In the genomic region with DNA sequence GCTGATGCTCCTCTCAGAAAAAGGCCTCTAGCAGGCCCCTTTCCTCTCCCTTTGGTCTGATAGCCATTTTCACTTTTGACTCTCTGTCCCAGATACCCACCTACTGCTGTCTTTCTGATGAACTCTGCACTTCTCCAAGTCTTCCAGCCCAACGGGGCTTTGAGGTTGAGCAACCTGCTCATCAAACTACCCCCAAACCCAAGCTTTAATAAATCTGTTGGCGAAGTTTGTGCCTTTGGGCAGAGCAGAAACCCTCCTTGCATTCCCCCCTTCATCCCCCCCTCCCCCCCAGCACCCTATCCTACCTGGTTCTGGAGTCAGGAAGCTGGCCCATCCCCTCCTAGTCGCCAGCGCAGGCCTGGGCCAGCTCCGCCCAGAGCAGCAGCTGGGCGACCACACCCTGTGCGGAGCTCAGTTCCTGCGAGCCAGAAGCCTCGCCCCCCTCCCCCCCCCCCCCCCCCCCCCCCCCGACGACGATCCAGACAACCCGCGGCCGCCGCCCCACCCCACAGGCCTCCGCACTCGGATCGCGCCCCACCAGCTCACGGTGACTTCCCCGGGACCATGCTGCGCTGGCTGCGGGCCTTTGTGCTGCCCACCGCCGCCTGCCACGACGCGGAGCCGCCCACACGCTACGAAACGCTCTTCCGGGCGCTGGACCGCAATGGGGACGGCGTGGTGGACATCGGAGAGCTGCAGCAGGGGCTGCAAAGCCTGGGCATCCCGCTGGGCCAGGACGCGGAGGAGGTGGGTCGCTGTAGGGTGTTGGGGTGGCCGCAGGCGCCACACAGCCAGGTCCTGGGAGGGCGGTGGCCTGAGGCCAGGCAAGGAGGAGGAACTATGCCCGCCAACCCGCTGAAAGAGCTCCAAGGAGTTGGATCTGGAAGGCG, we compare ENCODE assay signal across 8 mouse cellular contexts. TPM values are rescaled to one million over a fixed set of nuclear protein-coding genes. Genes with fewer than 3 reads are reported as not detected.
DNase-seq lines count a peak whose midpoint lies in the region; ATAC-seq and TF ChIP-seq lines count a peak whose summit lies in the region.

A gene (plus strand): TSS at position 509 of the 890 bp plus-strand sequence.

- peaks cover 9% of the 10 kb centered on the region; the same call in 1 of the 2 replicates for H3K36me3 ChIP-seq in hindbrain, embryonic 13.5 days
- H3K36me3 ChIP-seq in limb, embryonic 11.5 days (ENCODE audit: control insufficient read depth, insufficient read depth, low read length), result no peaks in the 10 kb centered on the region
- no peaks in the 10 kb centered on the region for H3K36me3 ChIP-seq in midbrain, embryonic 11.5 days (ENCODE audit: control insufficient read depth, insufficient read depth, low read length)
- H3K36me3 ChIP-seq in small intestine, adult 2 months (ENCODE audit: control insufficient read depth, insufficient read depth, low read length), result peaks cover 4% of the 10 kb centered on the region; the same call in 1 of the 2 replicates

- peak; percentile 70 for ATAC-seq in frontal cortex, adult (ENCODE audit: low TSS enrichment)
- peak; percentile 88 for ATAC-seq in hindbrain, embryonic 13.5 days (ENCODE audit: low FRiP score)
- peak; percentile 91 for ATAC-seq in limb, embryonic 11.5 days (ENCODE audit: insufficient number of reproducible peaks, low FRiP score, low TSS enrichment, low read depth)
- peak; percentile 96 for ATAC-seq in midbrain, embryonic 11.5 days (ENCODE audit: low FRiP score)

- 2% methylated on average over 34 of the region's 49 CpGs for WGBS in hindbrain, embryonic 13.5 days
- WGBS in limb, embryonic 11.5 days, result 1% methylated on average over 35 of the region's 49 CpGs
- WGBS in midbrain, embryonic 11.5 days, result 2% methylated on average over 32 of the region's 49 CpGs
- 1% methylated on average over 44 of the region's 49 CpGs for whole genome bisulfite sequencing in small intestine, adult 2 months

- peak within 1 kb of the TSS; percentile 86 for H3K4me2 ChIP-seq in hindbrain, embryonic 13.5 days
- H3K4me2 ChIP-seq in limb, embryonic 11.5 days (ENCODE audit: low read depth, severe bottlenecking), result peak within 1 kb of the TSS; percentile 65
- H3K4me2 ChIP-seq in midbrain, embryonic 11.5 days, result peak within 1 kb of the TSS; percentile 71

- H3K9ac ChIP-seq in hindbrain, embryonic 13.5 days, result peak within 1 kb of the TSS; percentile 94
- H3K9ac ChIP-seq in limb, embryonic 11.5 days (ENCODE audit: low read length), result peak within 1 kb of the TSS; percentile 97
- peak within 1 kb of the TSS; percentile 98 for H3K9ac ChIP-seq in midbrain, embryonic 11.5 days (ENCODE audit: low read length)

- TF ChIP-seq CTCF in small intestine, adult 2 months (IDR thresholded peaks at IDR 0.05; ENCODE audit: extremely low read depth, insufficient read length, insufficient replicate concordance, low read depth, low read length), result no peak

- TF ChIP-seq POLR2A in small intestine, adult 2 months (IDR thresholded peaks at IDR 0.05; ENCODE audit: low read depth, low read length), result peak; percentile 28; the same call in 1 of the 2 replicates

- DNase-seq in frontal cortex, postnatal 25 days (ENCODE audit: low spot score in 2 of 2), result no peak
- DNase-seq in cerebellum, postnatal 10 days, result peak; percentile 65 to 77
- peak; percentile 13 to 17 for DNase-seq in frontal cortex, postnatal 36 days (ENCODE audit: low spot score in 2 of 2)
- DNase-seq in limb, embryonic 11.5 days (ENCODE audit: low spot score), result peak; percentile 73
- DNase-seq in midbrain, embryonic 11.5 days (ENCODE audit: low spot score, missing footprints), result peak; percentile 97

- peak within 1 kb of the TSS; percentile 73 for H3K27ac ChIP-seq in hindbrain, embryonic 13.5 days
- H3K27ac ChIP-seq in limb, embryonic 11.5 days (replicated peaks; ENCODE audit: low read depth, low read length), result 0 out of 2 replicates have a peak within 1 kb of the TSS, but pooled peaks have one; percentile 42
- peak within 1 kb of the TSS; percentile 54; the same call in 1 of the 2 replicates for H3K27ac ChIP-seq in midbrain, embryonic 11.5 days (ENCODE audit: low read depth, low read length)
- H3K27ac ChIP-seq in small intestine, adult 2 months (ENCODE audit: insufficient read depth, low read depth, low read length), result peak within 1 kb of the TSS; percentile 99

- H3K9me3 ChIP-seq in hindbrain, embryonic 13.5 days, result no peaks in the 10 kb centered on the region
- no peaks in the 10 kb centered on the region for H3K9me3 ChIP-seq in limb, embryonic 11.5 days (ENCODE audit: control insufficient read depth, low read length)
- H3K9me3 ChIP-seq in midbrain, embryonic 11.5 days (ENCODE audit: control insufficient read depth, low read length), result no peaks in the 10 kb centered on the region

- no peaks in the 10 kb centered on the region for H3K27me3 ChIP-seq in hindbrain, embryonic 13.5 days
- no peaks in the 10 kb centered on the region for H3K27me3 ChIP-seq in limb, embryonic 11.5 days (ENCODE audit: control insufficient read depth, insufficient read depth, low read length)
- H3K27me3 ChIP-seq in midbrain, embryonic 11.5 days (ENCODE audit: control insufficient read depth, insufficient read depth, low read length), result no peaks in the 10 kb centered on the region; the same call in 1 of the 2 replicates
- no peaks in the 10 kb centered on the region for H3K27me3 ChIP-seq in small intestine, adult 2 months (ENCODE audit: control insufficient read depth, insufficient read depth, low read length)

- peaks cover 22% of the 10 kb centered on the region for H3K4me1 ChIP-seq in hindbrain, embryonic 13.5 days (replicated peaks)
- 0 out of 2 replicates have a peak, but pooled peaks cover 3% of the 10 kb centered on the region for H3K4me1 ChIP-seq in limb, embryonic 11.5 days (ENCODE audit: control insufficient read depth, insufficient read depth, low read length)
- peaks cover 11% of the 10 kb centered on the region for H3K4me1 ChIP-seq in midbrain, embryonic 11.5 days (ENCODE audit: control insufficient read depth, insufficient read depth, low read length)
- peaks cover 14% of the 10 kb centered on the region for H3K4me1 ChIP-seq in small intestine, adult 2 months (ENCODE audit: control insufficient read depth, insufficient read depth, insufficient read length, low read length)

- H3K4me3 ChIP-seq in hindbrain, embryonic 13.5 days, result peak within 1 kb of the TSS; percentile 73
- peak within 1 kb of the TSS; percentile 80 for H3K4me3 ChIP-seq in limb, embryonic 11.5 days (ENCODE audit: low read depth, low read length)
- peak within 1 kb of the TSS; percentile 71 for H3K4me3 ChIP-seq in midbrain, embryonic 11.5 days (ENCODE audit: low read depth, low read length)
- H3K4me3 ChIP-seq in small intestine, adult 2 months (ENCODE audit: low read depth, low read length), result peak within 1 kb of the TSS; percentile 97

RNA-seq across cellular contexts. Expression of the gene that starts here (rescaled TPM):
- 7.5 and 9.0 TPM in 2 replicates for polyA plus RNA-seq in hindbrain, embryonic 13.5 days (2015; fragmentation: Nextera tagmentation; extraction: Ambion mirVana)
- 36.3 and 38.3 TPM in 2 replicates for polyA plus RNA-seq in limb, embryonic 11.5 days (2014; fragmentation: Nextera tagmentation; extraction: Ambion mirVana)
- polyA plus RNA-seq in midbrain, embryonic 11.5 days (2014; fragmentation: Nextera tagmentation; extraction: Ambion mirVana), result 32.1 and 38.7 TPM in 2 replicates
- 18.4 and 67.3 TPM in 2 replicates for polyA plus RNA-seq in small intestine, adult 2 months (2012; rRNA removed)

Comparison
In these comparisons a context has a peak if more than half of its experiments do, and no peak if none do; other contexts are left out.
1. DNase-seq: peak in cerebellum, postnatal 10 days (2 of 2), frontal cortex, postnatal 36 days (2 of 2), limb, embryonic 11.5 days (single experiment) and midbrain, embryonic 11.5 days (single experiment); none in frontal cortex, postnatal 25 days (0 of 2).
2. H3K27ac ChIP-seq: peak in every context shown above with its lines; median percentile 99 in small intestine, adult 2 months; 73 in hindbrain, embryonic 13.5 days; 54 in midbrain, embryonic 11.5 days; 42 in limb, embryonic 11.5 days.
3. Peak in every context shown above with its lines, with median percentiles within 50 percentile points of each other: ATAC-seq, H3K4me2 ChIP-seq, H3K4me3 ChIP-seq and H3K9ac ChIP-seq.